Mouse (Mus musculus) kidney, embryonic 14.5 days (tissue): ENCODE measurements at regions not wholly inside any gene's neighbourhood (a gene's known extent, or its start where the extent isn't known, plus 50 kb on each side); places are given as distances from the start of the nearest gene placed in this dataset.

ENCODE experiments used
- ATAC-seq: fragments of 200-750 bp; cut with Nextera tagmentation; 2 replicates; pipeline ENCODE4 v1.8.0; 2017; ENCODE audit warnings: moderate number of reproducible peaks, mild to moderate bottlenecking, moderate TSS enrichment, moderate library complexity; ENCODE audit not compliant: low FRiP score, low TSS enrichment
- H3K27ac ChIP-seq: fragments of 300-500 bp; sonication (generic); 2 replicates; pipeline ENCODE4 v1.5.1; 2014; ENCODE audit warnings: low read depth, mild to moderate bottlenecking, low read length, moderate library complexity, mixed read lengths
- H3K27me3 ChIP-seq: fragments of 300-500 bp; sonication (generic); 2 replicates; pipeline ENCODE4 v1.6.1; 2014; ENCODE audit warnings: mild to moderate bottlenecking, low read length; ENCODE audit not compliant: control insufficient read depth, insufficient read depth
- H3K36me3 ChIP-seq: fragments of 300-500 bp; sonication (generic); 2 replicates; pipeline ENCODE4 v1.6.1; 2014; ENCODE audit warnings: low read length, mixed read lengths; ENCODE audit not compliant: control insufficient read depth, insufficient read depth
- H3K4me1 ChIP-seq: fragments of 300-500 bp; sonication (generic); 2 replicates; pipeline ENCODE4 v1.6.1; 2014; ENCODE audit warnings: low read length, mixed read lengths; ENCODE audit not compliant: control insufficient read depth, insufficient read depth
- H3K4me2 ChIP-seq: fragments of 300-500 bp; sonication (generic); replicated peaks from 2 replicates; pipeline ENCODE4 v1.6.1; 2014; ENCODE audit warnings: low read depth, mild to moderate bottlenecking, low read length
- H3K4me3 ChIP-seq: fragments of 300-500 bp; sonication (generic); 2 replicates; pipeline ENCODE4 v1.5.1; 2014; ENCODE audit warnings: mild to moderate bottlenecking, low read length
- H3K9ac ChIP-seq: fragments of 300-500 bp; sonication (generic); 2 replicates; pipeline ENCODE4 v1.6.1; 2014; ENCODE audit warnings: low read depth, mild to moderate bottlenecking, low read length, moderate library complexity
- H3K9me3 ChIP-seq: fragments of 300-500 bp; sonication (generic); 2 replicates; pipeline ENCODE4 v1.6.1; 2016; ENCODE audit warnings: low read length; ENCODE audit not compliant: control insufficient read depth
- WGBS: fragments of 180-500 bp; shearing (Covaris S2); extraction: QIAGEN DNeasy Blood & Tissue Kit; methylation state at CpG from one replicate; pipeline ENCODE4 v1.1.7; 2014; 5-methylcytosine and 5-hydroxymethylcytosine counted together

DNA sequence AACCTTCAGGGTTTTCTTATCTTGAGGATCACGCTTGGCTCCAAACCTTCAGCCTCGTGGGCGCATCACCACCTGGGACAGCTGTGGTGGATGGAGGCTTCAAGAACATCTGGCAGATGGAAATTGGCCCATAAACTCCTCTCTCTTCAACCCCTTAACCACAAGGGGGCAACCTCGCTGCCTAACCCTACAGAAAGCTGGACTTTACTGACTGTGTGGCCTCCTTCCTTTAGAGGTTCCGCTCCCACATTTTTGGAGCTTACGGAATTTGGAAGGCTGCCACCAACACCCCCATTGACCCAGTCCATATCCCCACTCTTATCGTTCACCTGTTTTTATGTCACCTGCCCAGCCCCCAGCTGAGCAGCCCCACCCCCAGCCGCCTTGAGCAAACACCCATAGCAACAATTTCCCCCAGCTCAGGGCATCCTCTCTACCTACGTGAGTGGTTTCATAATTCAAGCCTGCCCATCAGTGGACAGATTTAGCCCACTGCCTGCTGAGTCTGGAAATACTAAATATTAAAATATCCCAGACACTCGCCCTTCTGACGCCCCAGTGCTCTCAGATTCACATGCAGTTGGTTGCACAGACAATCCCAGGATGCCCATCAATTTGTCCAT is 167.0 kb upstream of the Slc22a22 start:
- no peak for ATAC-seq
- WGBS, result 61% methylated on average over 11 of the region's 11 CpGs

DNA sequence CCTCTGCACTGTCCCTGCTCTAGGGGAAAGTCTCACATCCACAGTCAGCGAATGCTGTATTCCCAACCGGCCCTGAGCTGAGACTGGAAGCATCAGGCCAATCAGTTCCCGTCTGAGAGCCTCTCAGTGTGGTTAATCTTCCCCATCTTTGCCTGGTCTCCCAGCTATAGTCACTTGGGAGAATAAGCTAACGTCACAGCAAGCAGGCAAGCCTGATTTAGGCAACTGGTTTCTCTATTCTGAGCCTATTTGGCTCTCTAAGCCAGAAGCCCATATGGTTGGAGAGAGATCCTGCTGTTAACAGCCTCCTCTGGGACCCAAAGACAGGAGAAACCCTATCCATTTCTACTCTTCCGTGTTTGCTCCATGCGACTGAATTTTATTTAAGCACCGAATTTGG is 161.7 kb upstream of the Slc22a22 start:
- WGBS, result 70% methylated on average over 7 of the region's 7 CpGs
- Histone ChIP-seq H3K27ac (no peak overlapping the region), H3K4me3 (no peak overlapping the region), H3K4me2 (no peak overlapping the region), H3K36me3 (no peaks in the 10 kb centered on the region), H3K9me3 (no peaks in the 10 kb centered on the region), H3K4me1 (no peaks in the 10 kb centered on the region), H3K27me3 (no peaks in the 10 kb centered on the region), H3K9ac (no peak overlapping the region)
- ATAC-seq, result no peak

More for the DNA sequence above, 167.0 kb upstream of the Slc22a22 start:
- Histone ChIP-seq H3K9ac (no peak overlapping the region), H3K27me3 (no peaks in the 10 kb centered on the region), H3K9me3 (no peaks in the 10 kb centered on the region), H3K4me1 (no peaks in the 10 kb centered on the region), H3K36me3 (no peaks in the 10 kb centered on the region), H3K27ac (no peak overlapping the region), H3K4me2 (no peak overlapping the region), H3K4me3 (no peak overlapping the region)

DNA sequence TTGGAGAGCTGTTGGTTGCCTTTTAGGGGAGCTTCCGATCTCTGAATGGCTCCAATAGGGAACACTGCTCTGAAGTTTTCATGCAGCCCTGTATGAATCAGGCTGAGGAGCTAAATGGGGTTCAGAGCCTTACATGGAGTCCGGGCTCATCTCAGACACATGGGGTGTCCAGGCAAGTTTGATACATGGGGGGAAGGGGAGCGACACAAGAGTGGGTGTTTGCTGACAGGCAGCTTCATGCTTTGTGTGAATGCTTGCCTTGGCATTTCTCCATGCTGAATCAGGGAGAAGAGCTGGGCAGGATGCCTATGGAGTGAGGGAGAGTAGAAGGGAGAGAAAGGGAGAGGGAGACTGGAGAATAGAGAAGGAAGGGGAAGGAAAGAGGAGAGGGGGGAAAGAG is 155.6 kb upstream of the Slc22a22 start:
- Histone ChIP-seq H3K27me3 (no peaks in the 10 kb centered on the region), H3K9ac (no peak overlapping the region), H3K4me2 (no peak overlapping the region), H3K9me3 (no peaks in the 10 kb centered on the region), H3K4me1 (no peaks in the 10 kb centered on the region), H3K4me3 (no peak overlapping the region), H3K27ac (no peak overlapping the region), H3K36me3 (no peaks in the 10 kb centered on the region)
- no peak for ATAC-seq
- 83% methylated on average over 3 of the region's 3 CpGs for WGBS

DNA sequence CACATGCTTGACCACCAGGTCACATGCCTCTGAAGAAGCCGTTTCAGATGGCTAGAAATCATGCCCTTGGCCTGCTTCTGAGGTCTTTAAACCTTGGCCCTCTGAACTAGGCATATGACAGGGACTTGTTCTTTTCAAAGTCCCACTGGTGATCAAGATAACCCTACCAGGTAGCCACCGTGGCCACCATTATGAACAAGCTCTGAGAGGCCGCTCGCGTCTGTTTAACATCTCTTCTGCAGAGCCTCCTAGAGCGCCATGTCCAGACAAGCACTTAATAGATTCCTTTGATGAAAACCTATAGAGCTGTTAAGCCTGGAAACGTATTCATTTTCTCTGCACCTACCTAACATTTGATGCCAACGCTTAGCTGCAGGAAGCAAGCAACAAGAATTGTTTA is 155.1 kb upstream of the Slc22a22 start:
- ATAC-seq, result no peak
- Histone ChIP-seq H3K4me2 (no peak overlapping the region), H3K9me3 (no peaks in the 10 kb centered on the region), H3K27me3 (no peaks in the 10 kb centered on the region), H3K36me3 (no peaks in the 10 kb centered on the region), H3K9ac (no peak overlapping the region), H3K4me1 (no peaks in the 10 kb centered on the region), H3K4me3 (no peak overlapping the region), H3K27ac (no peak overlapping the region)
- 89% methylated on average over 8 of the region's 8 CpGs for WGBS

DNA sequence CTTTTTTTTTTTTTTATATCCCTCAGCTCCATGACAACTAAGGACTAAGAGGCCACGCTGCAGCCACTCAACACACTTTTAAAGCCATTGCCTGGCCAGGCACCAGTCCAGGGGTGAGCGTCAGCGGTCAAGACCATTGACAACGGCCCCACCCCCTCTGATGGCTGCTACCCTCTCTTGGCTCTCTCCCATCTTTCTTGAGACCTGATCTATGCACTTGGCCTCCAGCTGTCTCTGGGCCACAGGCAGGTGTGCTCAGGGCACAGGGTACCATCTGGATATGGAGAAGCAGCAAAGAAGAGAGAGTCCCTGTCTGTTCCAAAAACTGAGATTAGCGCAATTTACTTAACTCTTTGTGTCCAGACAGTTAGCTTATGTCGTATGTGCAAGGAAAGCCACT is 141.0 kb upstream of the Slc22a22 start:
- Histone ChIP-seq H3K27ac (no peak overlapping the region), H3K4me3 (no peak overlapping the region), H3K9me3 (no peaks in the 10 kb centered on the region), H3K36me3 (no peaks in the 10 kb centered on the region), H3K4me1 (no peaks in the 10 kb centered on the region), H3K4me2 (no peak overlapping the region), H3K27me3 (no peaks in the 10 kb centered on the region), H3K9ac (no peak overlapping the region)
- 90% methylated on average over 6 of the region's 6 CpGs for WGBS
- no peak for ATAC-seq

DNA sequence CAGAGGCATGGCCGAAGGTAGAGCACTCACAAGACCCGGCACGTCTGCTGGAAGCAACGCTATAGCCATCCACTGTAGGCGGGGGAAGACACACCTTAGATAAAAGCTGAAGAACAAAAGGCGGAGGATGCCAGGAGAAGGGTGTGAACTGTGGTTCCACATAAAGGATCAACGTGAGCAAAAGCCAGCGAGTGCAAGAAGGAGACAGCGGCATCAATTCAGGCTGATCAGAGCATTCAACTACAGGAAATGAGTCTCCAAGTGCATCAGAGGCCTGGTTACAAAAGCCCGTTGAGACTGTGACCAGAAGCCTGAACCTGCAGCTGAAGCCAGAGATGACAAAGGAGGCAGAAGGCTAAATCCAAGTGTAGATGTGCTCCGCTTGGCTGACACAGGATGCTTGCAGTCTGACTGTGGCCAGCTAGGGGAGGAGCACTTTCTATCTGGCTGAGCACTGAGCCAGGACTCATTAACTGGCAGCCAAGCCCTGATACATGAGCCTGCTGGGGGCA is 139.5 kb upstream of the Slc22a22 start:
- Histone ChIP-seq H3K27ac (0 out of 2 replicates have a peak overlapping the region, but pooled peaks have one; percentile 47), H3K4me1 (no peaks in the 10 kb centered on the region), H3K9ac (no peak overlapping the region), H3K27me3 (no peaks in the 10 kb centered on the region), H3K4me2 (no peak overlapping the region; the same call in 1 of the 2 replicates), H3K4me3 (no peak overlapping the region), H3K36me3 (no peaks in the 10 kb centered on the region), H3K9me3 (no peaks in the 10 kb centered on the region)
- peak; percentile 91; the same call in 1 of the 2 replicates for ATAC-seq
- 14% methylated on average over 11 of the region's 11 CpGs for WGBS

DNA sequence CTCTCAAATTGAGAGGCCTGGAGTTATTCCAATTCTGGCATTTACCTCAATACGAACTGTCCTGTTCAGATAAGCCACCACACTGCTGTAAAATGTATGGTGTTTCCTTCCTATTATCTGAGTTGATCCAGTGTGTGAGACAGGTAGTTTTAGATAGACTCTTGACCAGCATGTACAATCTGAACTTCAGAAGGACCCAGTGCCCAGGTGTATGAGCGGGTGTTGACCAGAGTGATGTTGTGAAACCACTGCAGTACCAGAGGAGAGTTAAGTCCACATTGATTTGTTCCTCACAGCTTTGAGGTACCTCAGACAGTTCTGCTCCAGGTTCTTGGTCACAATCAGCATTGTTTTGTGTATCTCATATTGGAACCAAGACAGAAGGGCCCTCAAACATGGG is 132.6 kb upstream of the Slc22a22 start:
- Histone ChIP-seq H3K4me2 (no peak overlapping the region), H3K9ac (no peak overlapping the region), H3K36me3 (no peaks in the 10 kb centered on the region), H3K4me1 (no peaks in the 10 kb centered on the region), H3K27ac (no peak overlapping the region), H3K4me3 (no peak overlapping the region), H3K9me3 (no peaks in the 10 kb centered on the region), H3K27me3 (no peaks in the 10 kb centered on the region)
- WGBS, result 92% methylated on average over 2 of the region's 2 CpGs
- ATAC-seq, result no peak

DNA sequence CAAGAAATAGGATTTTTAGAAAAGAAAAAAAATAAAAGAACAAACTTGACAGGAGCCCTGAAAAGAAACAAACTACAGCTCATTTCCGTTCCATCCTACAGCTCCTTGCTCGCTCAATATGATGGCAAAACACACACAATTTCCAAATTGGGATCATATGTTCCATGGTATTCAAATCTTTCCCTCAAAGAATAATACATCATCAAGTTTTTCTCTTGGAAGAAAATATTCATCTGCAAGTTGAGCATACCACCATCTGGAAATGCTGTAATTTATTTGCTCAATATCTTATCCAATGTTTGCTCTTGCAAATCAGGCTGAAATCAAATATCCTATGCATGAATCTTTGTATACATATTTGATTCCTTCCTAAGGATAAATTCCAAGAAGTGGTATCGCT is 131.1 kb upstream of the Slc22a22 start:
- no peak for ATAC-seq
- Histone ChIP-seq H3K4me2 (no peak overlapping the region), H3K27me3 (no peaks in the 10 kb centered on the region), H3K4me1 (no peaks in the 10 kb centered on the region), H3K4me3 (no peak overlapping the region), H3K36me3 (no peaks in the 10 kb centered on the region), H3K9ac (no peak overlapping the region), H3K9me3 (no peaks in the 10 kb centered on the region), H3K27ac (no peak overlapping the region)
- 88% methylated on average over 3 of the region's 3 CpGs for WGBS

DNA sequence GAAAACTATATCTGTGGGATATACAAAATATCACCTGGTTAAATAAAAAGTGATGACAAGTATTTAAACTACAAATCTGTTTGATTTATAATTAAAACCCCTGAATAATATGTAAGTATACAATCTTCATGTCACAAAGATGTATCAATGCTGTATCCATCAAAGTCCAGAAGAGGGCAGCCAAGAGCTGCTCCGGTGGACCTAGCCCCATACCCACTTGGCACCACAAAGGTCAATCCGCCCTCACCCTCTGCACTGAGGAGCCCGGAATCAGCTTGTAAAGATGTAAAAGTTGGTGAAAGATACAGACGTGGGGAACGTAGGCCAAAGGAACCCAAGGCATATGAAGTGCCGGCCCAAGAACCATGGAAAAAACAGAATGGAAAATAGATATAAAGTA is 123.1 kb upstream of the Slc22a22 start:
- peak; percentile 60; the same call in 1 of the 2 replicates for ATAC-seq
- Histone ChIP-seq H3K27ac (no peak overlapping the region), H3K4me2 (no peak overlapping the region), H3K4me3 (no peak overlapping the region), H3K36me3 (no peaks in the 10 kb centered on the region), H3K27me3 (no peaks in the 10 kb centered on the region), H3K4me1 (no peaks in the 10 kb centered on the region), H3K9me3 (no peaks in the 10 kb centered on the region), H3K9ac (no peak overlapping the region)
- 11% methylated on average over 6 of the region's 6 CpGs for WGBS
